Mouse (Mus musculus) heart, embryonic 11.5 days (tissue): ENCODE measurements around the gene Ddx54. TPM values are rescaled to one million over a fixed set of nuclear protein-coding genes. Genes with fewer than 3 reads are reported as not detected.

Experiments
- ATAC-seq: fragments of 200-750 bp; cut with Nextera tagmentation; replicated peaks from 2 replicates; pipeline ENCODE4 v1.8.0; 2017; ENCODE audit warnings: moderate library complexity; ENCODE audit not compliant: insufficient number of reproducible peaks, low FRiP score, low TSS enrichment
- H3K27ac ChIP-seq: fragments of 300-500 bp; sonication (generic); 2 replicates; pipeline ENCODE4 v1.5.1; 2014; ENCODE audit warnings: mild to moderate bottlenecking, low read depth, low read length
- H3K27me3 ChIP-seq: fragments of 300-500 bp; sonication (generic); 2 replicates; pipeline ENCODE4 v1.6.1; 2014; ENCODE audit warnings: mild to moderate bottlenecking, low read length, mixed read lengths; ENCODE audit not compliant: control insufficient read depth, insufficient read depth
- H3K36me3 ChIP-seq: fragments of 300-500 bp; sonication (generic); 2 replicates; pipeline ENCODE4 v1.6.1; 2014; ENCODE audit warnings: mild to moderate bottlenecking, low read length, moderate library complexity, mixed read lengths; ENCODE audit not compliant: control insufficient read depth, insufficient read depth
- H3K4me1 ChIP-seq: fragments of 300-500 bp; sonication (generic); 2 replicates; pipeline ENCODE4 v1.6.1; 2014; ENCODE audit warnings: low read length; ENCODE audit not compliant: control insufficient read depth, insufficient read depth
- H3K4me2 ChIP-seq: fragments of 300-500 bp; sonication (generic); 2 replicates; pipeline ENCODE4 v1.6.1; 2014; ENCODE audit warnings: mild to moderate bottlenecking, moderate library complexity
- H3K4me3 ChIP-seq: fragments of 300-500 bp; sonication (generic); 2 replicates; pipeline ENCODE4 v1.5.1; 2014; ENCODE audit warnings: low read depth, low read length
- H3K9ac ChIP-seq: fragments of 300-500 bp; sonication (generic); 2 replicates; pipeline ENCODE4 v1.6.1; 2014; ENCODE audit warnings: mild to moderate bottlenecking, low read depth, low read length, moderate library complexity
- H3K9me3 ChIP-seq: fragments of 300-500 bp; sonication (generic); replicated peaks from 2 replicates; pipeline ENCODE4 v1.6.1; 2016; ENCODE audit warnings: low read length; ENCODE audit not compliant: control insufficient read depth
- WGBS: fragments of 180-500 bp; shearing (Covaris S2); extraction: QIAGEN DNeasy Blood & Tissue Kit; methylation state at CpG from one replicate; pipeline ENCODE4 v1.1.7; 2014; ENCODE audit not compliant: insufficient replicate concordance; 5-methylcytosine and 5-hydroxymethylcytosine counted together
- polyA plus RNA-seq: library from polyadenylated mRNA; unstranded; fragments of >200 nt; fragmentation: Nextera tagmentation; extraction: Ambion mirVana; gene quantifications from 2 replicates; pipeline ENCODE4 v1.2.1, GENCODE M21; 2014

The Ddx54 gene
- polyA plus RNA-seq, 1 experiment from 2014 or later, result 22.2 TPM

- Histone ChIP-seq H3K4me3 (no peak overlapping the region), H3K4me2 (no peak overlapping the region), H3K27ac (no peak overlapping the region), H3K27me3 (no peaks in the 10 kb centered on the region), H3K9ac (no peak overlapping the region), H3K4me1 (no peaks in the 10 kb centered on the region), H3K36me3 (peaks cover 39% of the 10 kb centered on the region), H3K9me3 (no peaks in the 10 kb centered on the region)
- no peak for ATAC-seq
- WGBS, result 82% methylated on average over 5 of the region's 5 CpGs
These were observed 9.8 kb downstream of the Ddx54 start for GRCm38 (mm10) chr5:120622198-120622851.

GRCm38 (mm10) chr5:120624427-120624826 lies 11.9 kb downstream of the Ddx54 start:
- 94% methylated on average over 10 of the region's 10 CpGs for WGBS
- Histone ChIP-seq H3K4me3 (no peak overlapping the region), H3K9me3 (no peaks in the 10 kb centered on the region), H3K4me1 (peaks cover 7% of the 10 kb centered on the region; the same call in 1 of the 2 replicates), H3K9ac (no peak overlapping the region), H3K36me3 (peaks cover 35% of the 10 kb centered on the region), H3K27me3 (no peaks in the 10 kb centered on the region; the same call in 1 of the 2 replicates), H3K4me2 (no peak overlapping the region), H3K27ac (no peak overlapping the region)
- ATAC-seq, result no peak

- H3K4me2 ChIP-seq, result no peak overlapping the region
- H3K36me3 ChIP-seq, result peaks cover 19% of the 10 kb centered on the region
- no peaks in the 10 kb centered on the region for H3K9me3 ChIP-seq
- 27% methylated on average over 19 of the region's 19 CpGs for WGBS
- H3K4me3 ChIP-seq, result no peak overlapping the region
- H3K4me1 ChIP-seq, result peaks cover 7% of the 10 kb centered on the region; the same call in 1 of the 2 replicates
- no peak overlapping the region for H3K27ac ChIP-seq
- peaks cover 4% of the 10 kb centered on the region for H3K27me3 ChIP-seq
- no peak for ATAC-seq
- no peak overlapping the region for H3K9ac ChIP-seq
These were observed 13.9 kb downstream of the Ddx54 start for GRCm38 (mm10) chr5:120626399-120626798.

GRCm38 (mm10) chr5:120627515-120628300 lies 15.2 kb downstream of the Ddx54 start:
- peaks cover 4% of the 10 kb centered on the region for H3K27me3 ChIP-seq
- peaks cover 7% of the 10 kb centered on the region; the same call in 1 of the 2 replicates for H3K4me1 ChIP-seq
- no peak overlapping the region for H3K4me2 ChIP-seq
- H3K9ac ChIP-seq, result no peak overlapping the region
- 90% methylated on average over 15 of the region's 15 CpGs for WGBS
- H3K4me3 ChIP-seq, result no peak overlapping the region
- peaks cover 19% of the 10 kb centered on the region for H3K36me3 ChIP-seq
- peaks cover 5% of the 10 kb centered on the region; the same call in 1 of the 2 replicates for H3K9me3 ChIP-seq
- no peak for ATAC-seq
- H3K27ac ChIP-seq, result no peak overlapping the region

- H3K4me1 ChIP-seq, result peaks cover 7% of the 10 kb centered on the region; the same call in 1 of the 2 replicates
- H3K36me3 ChIP-seq, result peaks cover 19% of the 10 kb centered on the region
- no peak overlapping the region for H3K9ac ChIP-seq
- H3K4me2 ChIP-seq, result no peak overlapping the region
- 57% methylated on average over 7 of the region's 7 CpGs for WGBS
- H3K27ac ChIP-seq, result no peak overlapping the region
- no peak overlapping the region for H3K4me3 ChIP-seq
- peaks cover 4% of the 10 kb centered on the region for H3K27me3 ChIP-seq
- peaks cover 5% of the 10 kb centered on the region; the same call in 1 of the 2 replicates for H3K9me3 ChIP-seq
- 0 out of 2 replicates have a peak, but pooled peaks have one; percentile 5 for ATAC-seq
These were observed 16.1 kb downstream of the Ddx54 start for GRCm38 (mm10) chr5:120628624-120629023.

- Histone ChIP-seq H3K4me2 (peak overlapping the region; percentile 66), H3K27me3 (peaks cover 4% of the 10 kb centered on the region), H3K9ac (no peak overlapping the region), H3K4me3 (peak overlapping the region; percentile 25; the same call in 1 of the 2 replicates), H3K27ac (no peak overlapping the region), H3K9me3 (peaks cover 5% of the 10 kb centered on the region; the same call in 1 of the 2 replicates), H3K4me1 (peaks cover 15% of the 10 kb centered on the region), H3K36me3 (peaks cover 13% of the 10 kb centered on the region)
- no peak for ATAC-seq
- 6% methylated on average over 29 of the region's 29 CpGs for WGBS
These were observed 18.6 kb downstream of the Ddx54 start for GRCm38 (mm10) chr5:120631128-120631527.

GRCm38 (mm10) chr5:120631892-120632291 lies 19.4 kb downstream of the Ddx54 start:
- H3K27ac ChIP-seq, result no peak overlapping the region
- H3K4me1 ChIP-seq, result peaks cover 15% of the 10 kb centered on the region
- peaks cover 4% of the 10 kb centered on the region for H3K27me3 ChIP-seq
- no peak overlapping the region for H3K4me3 ChIP-seq
- peaks cover 10% of the 10 kb centered on the region for H3K36me3 ChIP-seq
- peaks cover 5% of the 10 kb centered on the region; the same call in 1 of the 2 replicates for H3K9me3 ChIP-seq
- ATAC-seq, result no peak
- no peak overlapping the region for H3K9ac ChIP-seq
- H3K4me2 ChIP-seq, result no peak overlapping the region
- WGBS, result 86% methylated on average over 5 of the region's 5 CpGs

GRCm38 (mm10) chr5:120634131-120634530 lies 21.6 kb downstream of the Ddx54 start, which contains the start of gene Cfap73:
Gene Cfap73, minus strand, starts transcription at chr5:120634235.
- peaks cover 4% of the 10 kb centered on the region for H3K27me3 ChIP-seq
- H3K4me1 ChIP-seq, result peaks cover 8% of the 10 kb centered on the region
- H3K4me2 ChIP-seq, result no peak within 1 kb of the TSS
- H3K4me3 ChIP-seq, result no peak within 1 kb of the TSS
- no peak within 1 kb of the TSS for H3K27ac ChIP-seq
- no peaks in the 10 kb centered on the region for H3K36me3 ChIP-seq
- no peak within 1 kb of the TSS for H3K9ac ChIP-seq
- WGBS, result 42% methylated on average over 9 of the region's 9 CpGs
- no peak for ATAC-seq
- peaks cover 5% of the 10 kb centered on the region; the same call in 1 of the 2 replicates for H3K9me3 ChIP-seq
